Mouse (Mus musculus) erythroblast, embryonic 14.5 days (primary cell): ENCODE results near the gene Erich2.

Experiments
- GATA1 ChIP-seq: IDR thresholded peaks from 2 replicates; pipeline ENCODE4 v1.6.1; 2012; ENCODE audit warnings: low read length, inconsistent platforms, mixed read lengths
- TAL1 ChIP-seq: IDR thresholded peaks from 3 replicates; pipeline ENCODE4 v1.6.1; 2012; ENCODE audit warnings: low read length, inconsistent platforms, mixed read lengths

DNA sequence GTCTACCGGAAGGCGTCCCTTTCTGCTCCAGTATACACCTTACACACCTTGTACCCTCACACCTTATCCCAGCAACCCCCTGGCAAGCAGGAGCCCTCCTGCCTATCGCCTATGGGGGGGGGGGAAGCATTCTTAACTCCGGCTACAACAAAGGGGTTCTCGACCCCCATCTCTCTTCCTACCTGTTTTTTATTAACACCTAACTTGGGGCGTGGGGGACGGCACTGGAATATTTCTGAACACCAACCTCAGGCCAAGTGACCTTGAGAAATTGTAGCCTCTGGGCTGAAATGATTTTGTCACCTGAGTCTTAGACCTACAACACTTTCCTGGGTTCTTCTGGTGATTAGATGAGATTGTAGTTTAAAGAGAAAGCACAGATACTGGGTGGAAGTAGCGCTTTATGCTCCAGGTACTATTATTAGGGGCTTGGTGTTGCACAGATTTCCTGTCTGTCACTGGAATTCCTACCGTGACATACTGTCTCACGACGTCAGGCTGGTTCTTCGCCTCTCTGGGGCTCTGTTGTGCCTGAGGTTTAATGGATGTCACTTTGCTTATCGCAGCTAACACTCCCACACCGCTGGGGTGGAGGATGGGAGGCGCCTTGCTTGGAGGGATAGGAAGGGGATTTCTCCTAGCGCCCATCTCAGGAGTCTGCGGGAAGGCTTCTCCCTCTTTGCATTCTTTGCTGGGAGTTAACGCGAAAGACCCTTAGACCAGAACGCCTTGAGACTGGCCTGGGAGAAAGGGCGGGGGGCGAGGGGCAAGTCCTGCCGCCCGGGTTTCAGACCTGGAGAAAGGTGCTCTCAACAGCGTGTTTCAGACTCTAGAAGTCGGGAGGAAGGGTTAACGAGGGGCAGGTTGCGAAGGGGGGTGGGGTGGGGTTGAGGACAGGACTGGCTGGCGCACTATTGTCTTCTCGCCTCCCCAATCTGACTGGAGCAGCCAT lies 57.3 kb downstream of the Erich2 start:
- TF ChIP-seq TAL1: no peak
- no peak for TF ChIP-seq GATA1
